Mouse (Mus musculus): ENCODE measurements around the gene Chst11. TPM values are rescaled to one million over a fixed set of nuclear protein-coding genes. Genes with fewer than 3 reads are reported as not detected.

Chst11 gene
- polyA plus RNA-seq, 1 experiment from 2014 or later = 2.6 TPM

GRCm38 (mm10) chr10:83064796-83065195 is 79.5 kb downstream of the Chst11 start:
- H3K9ac ChIP-seq = no peak overlapping the region
- no peaks in the 10 kb centered on the region for H3K27me3 ChIP-seq
- no peak overlapping the region for H3K4me2 ChIP-seq
- peaks cover 23% of the 10 kb centered on the region for H3K4me1 ChIP-seq
- H3K9me3 ChIP-seq = no peaks in the 10 kb centered on the region
- H3K27ac ChIP-seq = no peak overlapping the region
- no peak overlapping the region for H3K4me3 ChIP-seq
- no peak for ATAC-seq (ENCODE audit: insufficient number of reproducible peaks, insufficient read depth, low FRiP score, low TSS enrichment, low read depth)
- H3K36me3 ChIP-seq = no peaks in the 10 kb centered on the region
- WGBS = 87% methylated on average over 5 of the region's 5 CpGs

GRCm38 (mm10) chr10:83066159-83066558 is 80.9 kb downstream of the Chst11 start:
- Histone ChIP-seq H3K9me3 (no peaks in the 10 kb centered on the region), H3K27ac (no peak overlapping the region), H3K4me2 (no peak overlapping the region), H3K36me3 (no peaks in the 10 kb centered on the region), H3K4me1 (peaks cover 13% of the 10 kb centered on the region), H3K27me3 (no peaks in the 10 kb centered on the region), H3K9ac (no peak overlapping the region), H3K4me3 (no peak overlapping the region)
- 65% methylated on average over 6 of the region's 6 CpGs for WGBS
- ATAC-seq (ENCODE audit: insufficient number of reproducible peaks, insufficient read depth, low FRiP score, low TSS enrichment, low read depth) = no peak

GRCm38 (mm10) chr10:83067305-83067704 is 82.0 kb downstream of the Chst11 start:
- 78% methylated on average over 4 of the region's 4 CpGs for WGBS
- Histone ChIP-seq H3K27ac (no peak overlapping the region), H3K4me2 (no peak overlapping the region), H3K4me3 (no peak overlapping the region), H3K36me3 (no peaks in the 10 kb centered on the region), H3K9ac (no peak overlapping the region), H3K9me3 (no peaks in the 10 kb centered on the region), H3K4me1 (peaks cover 19% of the 10 kb centered on the region), H3K27me3 (no peaks in the 10 kb centered on the region)
- no peak for ATAC-seq (ENCODE audit: insufficient number of reproducible peaks, insufficient read depth, low FRiP score, low TSS enrichment, low read depth)

GRCm38 (mm10) chr10:83068466-83068865 is 83.2 kb downstream of the Chst11 start:
- no peaks in the 10 kb centered on the region for H3K36me3 ChIP-seq
- H3K27ac ChIP-seq = no peak overlapping the region
- H3K4me3 ChIP-seq = no peak overlapping the region
- H3K4me2 ChIP-seq = no peak overlapping the region
- no peaks in the 10 kb centered on the region for H3K9me3 ChIP-seq
- no peak for ATAC-seq (ENCODE audit: insufficient number of reproducible peaks, insufficient read depth, low FRiP score, low TSS enrichment, low read depth)
- peaks cover 15% of the 10 kb centered on the region; the same call in 1 of the 2 replicates for H3K4me1 ChIP-seq
- 91% methylated on average over 8 of the region's 8 CpGs for WGBS
- H3K9ac ChIP-seq = no peak overlapping the region
- no peaks in the 10 kb centered on the region for H3K27me3 ChIP-seq

- Histone ChIP-seq H3K27me3 (no peaks in the 10 kb centered on the region), H3K27ac (no peak overlapping the region), H3K4me2 (no peak overlapping the region), H3K4me3 (no peak overlapping the region), H3K9ac (0 out of 2 replicates have a peak overlapping the region, but pooled peaks have one; percentile 7), H3K9me3 (no peaks in the 10 kb centered on the region), H3K4me1 (peaks cover 15% of the 10 kb centered on the region; the same call in 1 of the 2 replicates), H3K36me3 (no peaks in the 10 kb centered on the region)
- ATAC-seq (ENCODE audit: insufficient number of reproducible peaks, insufficient read depth, low FRiP score, low TSS enrichment, low read depth) = no peak
- WGBS = 15% methylated on average over 5 of the region's 5 CpGs
These were observed 84.5 kb downstream of the Chst11 start for GRCm38 (mm10) chr10:83069791-83070190.

GRCm38 (mm10) chr10:83071785-83072580 is 86.7 kb downstream of the Chst11 start:
- Histone ChIP-seq H3K4me2 (no peak overlapping the region), H3K4me1 (peaks cover 15% of the 10 kb centered on the region; the same call in 1 of the 2 replicates), H3K27me3 (no peaks in the 10 kb centered on the region), H3K27ac (no peak overlapping the region), H3K9me3 (no peaks in the 10 kb centered on the region), H3K4me3 (no peak overlapping the region), H3K36me3 (no peaks in the 10 kb centered on the region), H3K9ac (no peak overlapping the region)
- ATAC-seq (ENCODE audit: insufficient number of reproducible peaks, insufficient read depth, low FRiP score, low TSS enrichment, low read depth) = no peak
- WGBS = 66% methylated on average over 19 of the region's 19 CpGs

- peaks cover 15% of the 10 kb centered on the region; the same call in 1 of the 2 replicates for H3K4me1 ChIP-seq
- no peaks in the 10 kb centered on the region for H3K27me3 ChIP-seq
- H3K4me2 ChIP-seq = no peak overlapping the region
- no peak overlapping the region for H3K4me3 ChIP-seq
- no peak overlapping the region for H3K9ac ChIP-seq
- WGBS = 74% methylated on average over 7 of the region's 7 CpGs
- H3K36me3 ChIP-seq = no peaks in the 10 kb centered on the region
- no peak for ATAC-seq (ENCODE audit: insufficient number of reproducible peaks, insufficient read depth, low FRiP score, low TSS enrichment, low read depth)
- no peak overlapping the region for H3K27ac ChIP-seq
- H3K9me3 ChIP-seq = no peaks in the 10 kb centered on the region
These were observed 87.8 kb downstream of the Chst11 start for GRCm38 (mm10) chr10:83073119-83073518.

GRCm38 (mm10) chr10:83076816-83077215 is 91.5 kb downstream of the Chst11 start:
- no peak overlapping the region for H3K9ac ChIP-seq

GRCm38 (mm10) chr10:83078723-83079122 is 93.4 kb downstream of the Chst11 start:
- H3K9me3 ChIP-seq = no peaks in the 10 kb centered on the region
- no peak overlapping the region for H3K4me3 ChIP-seq
- no peak overlapping the region for H3K4me2 ChIP-seq
- no peaks in the 10 kb centered on the region for H3K27me3 ChIP-seq
- no peak overlapping the region for H3K9ac ChIP-seq
- WGBS = 91% methylated on average over 8 of the region's 8 CpGs
- peaks cover 25% of the 10 kb centered on the region for H3K4me1 ChIP-seq
- no peak overlapping the region for H3K27ac ChIP-seq
- ATAC-seq (ENCODE audit: insufficient number of reproducible peaks, insufficient read depth, low FRiP score, low TSS enrichment, low read depth) = no peak
- no peaks in the 10 kb centered on the region for H3K36me3 ChIP-seq

More at GRCm38 (mm10) chr10:83076816-83077215, 91.5 kb downstream of the Chst11 start:
- no peak overlapping the region for H3K27ac ChIP-seq
- no peak overlapping the region for H3K4me3 ChIP-seq
- ATAC-seq (ENCODE audit: insufficient number of reproducible peaks, insufficient read depth, low FRiP score, low TSS enrichment, low read depth) = no peak
- WGBS = 81% methylated on average over 7 of the region's 7 CpGs
- H3K4me2 ChIP-seq = no peak overlapping the region
- H3K4me1 ChIP-seq = peaks cover 22% of the 10 kb centered on the region
- no peaks in the 10 kb centered on the region for H3K36me3 ChIP-seq
- H3K27me3 ChIP-seq = no peaks in the 10 kb centered on the region
- no peaks in the 10 kb centered on the region for H3K9me3 ChIP-seq

- 82% methylated on average over 13 of the region's 13 CpGs for WGBS
- Histone ChIP-seq H3K36me3 (no peaks in the 10 kb centered on the region), H3K9me3 (no peaks in the 10 kb centered on the region), H3K27ac (no peak overlapping the region), H3K4me1 (peaks cover 31% of the 10 kb centered on the region), H3K27me3 (no peaks in the 10 kb centered on the region), H3K4me2 (no peak overlapping the region), H3K9ac (no peak overlapping the region), H3K4me3 (no peak overlapping the region)
- ATAC-seq (ENCODE audit: insufficient number of reproducible peaks, insufficient read depth, low FRiP score, low TSS enrichment, low read depth) = no peak
These were observed 94.5 kb downstream of the Chst11 start for GRCm38 (mm10) chr10:83079755-83080154.

- Histone ChIP-seq H3K27ac (no peak overlapping the region), H3K4me2 (no peak overlapping the region), H3K36me3 (no peaks in the 10 kb centered on the region), H3K9me3 (no peaks in the 10 kb centered on the region), H3K4me3 (no peak overlapping the region), H3K4me1 (peaks cover 31% of the 10 kb centered on the region), H3K9ac (peak overlapping the region; percentile 37; the same call in 1 of the 2 replicates), H3K27me3 (no peaks in the 10 kb centered on the region)
- ATAC-seq (ENCODE audit: insufficient number of reproducible peaks, insufficient read depth, low FRiP score, low TSS enrichment, low read depth) = no peak
- WGBS = 55% methylated on average over 12 of the region's 12 CpGs
These were observed 95.0 kb downstream of the Chst11 start for GRCm38 (mm10) chr10:83080275-83080741.

- H3K4me3 ChIP-seq = no peak overlapping the region
- no peak overlapping the region for H3K27ac ChIP-seq
- H3K4me1 ChIP-seq = peaks cover 31% of the 10 kb centered on the region
- H3K27me3 ChIP-seq = no peaks in the 10 kb centered on the region
- H3K36me3 ChIP-seq = no peaks in the 10 kb centered on the region
- H3K9me3 ChIP-seq = no peaks in the 10 kb centered on the region
- 0 out of 2 replicates have a peak, but pooled peaks have one; percentile 11 for ATAC-seq (ENCODE audit: insufficient number of reproducible peaks, insufficient read depth, low FRiP score, low TSS enrichment, low read depth)
- 13% methylated on average over 10 of the region's 10 CpGs for WGBS
- peak overlapping the region; percentile 27 for H3K4me2 ChIP-seq
- H3K9ac ChIP-seq = peak overlapping the region; percentile 37; the same call in 1 of the 2 replicates
These were observed 95.6 kb downstream of the Chst11 start for GRCm38 (mm10) chr10:83080930-83081329.

All from embryonic facial prominence, embryonic 13.5 days (tissue).